Mouse (Mus musculus) embryonic fibroblast, embryonic 13.5 days (primary cell): ENCODE results near the gene Cnot2.

ENCODE experiments used
- CTCF ChIP-seq: IDR thresholded peaks from 2 replicates; pipeline ENCODE4 v1.5.1; 2011; ENCODE audit warnings: mild to moderate bottlenecking, control low read depth, low read length, moderate library complexity, borderline replicate concordance; ENCODE audit not compliant: insufficient read depth
- POLR2A ChIP-seq: IDR thresholded peaks from 2 replicates; pipeline ENCODE4 v1.6.1; 2011; ENCODE audit warnings: low read depth, mild to moderate bottlenecking, control low read depth, low read length, moderate library complexity

GRCm38 (mm10) chr10:116567491-116568405 is 13.6 kb downstream of the Cnot2 start:
- TF ChIP-seq POLR2A (no peak), CTCF (no peak)
